Mouse (Mus musculus): Measurements from ENCODE around the gene Hsd11b1.
"Not testable (repeated sequence)": the region's sequence is repeated elsewhere in the genome, so short reads cannot be mapped to it uniquely, and the experiment has no call there.

Gene Hsd11b1

GRCm38 (mm10) chr1:193263955-193264598 lies at the start of gene Hsd11b1:
Gene Hsd11b1 (minus strand): TSS chr1:193264075.
- no peak for DNase-seq (ENCODE audit: low read depth, low spot score)

GRCm38 (mm10) chr1:193311596-193311995 lies 47.7 kb upstream of the Hsd11b1 start:
- DNase-seq (ENCODE audit: low read depth, low spot score), result no peak

GRCm38 (mm10) chr1:193310519-193311085 lies 46.7 kb upstream of the Hsd11b1 start:
- DNase-seq (ENCODE audit: low read depth, low spot score), result no peak

DNA sequence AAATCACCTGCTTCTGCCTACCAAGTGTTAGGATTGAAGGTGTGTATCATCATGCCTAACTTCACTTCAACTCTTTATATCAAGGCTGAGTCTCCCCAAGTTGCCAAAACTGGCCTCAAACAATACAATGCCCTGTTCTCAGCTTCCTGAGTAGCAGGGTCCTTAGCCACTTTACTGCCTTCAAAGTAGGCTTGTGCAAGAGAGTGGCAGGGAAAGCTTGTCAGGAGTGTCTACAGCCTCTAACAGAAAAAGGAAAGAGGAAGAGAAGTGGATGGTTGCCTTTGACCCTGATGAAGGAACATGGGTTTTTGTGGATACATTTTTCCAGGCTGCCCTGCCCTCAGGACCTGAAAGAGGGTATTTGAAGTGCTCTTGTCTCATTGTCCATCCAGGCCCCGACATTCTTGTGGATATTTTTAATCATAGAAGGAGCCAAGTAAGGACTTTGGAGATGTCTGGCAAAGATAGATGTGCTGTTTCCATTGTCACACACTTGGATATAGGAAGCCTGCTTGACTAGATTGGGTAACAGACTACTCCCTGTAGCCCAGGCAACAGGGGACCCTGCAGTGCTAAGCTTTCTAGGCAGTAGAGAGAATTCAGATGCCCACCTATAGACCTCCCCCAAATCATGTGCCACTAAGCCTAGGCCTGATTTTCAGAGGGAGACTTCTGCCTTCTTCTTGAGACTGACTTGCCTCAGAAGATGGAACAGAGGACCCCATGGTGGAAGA lies 46.1 kb upstream of the Hsd11b1 start:
- no peak for DNase-seq (ENCODE audit: low read depth, low spot score)

DNA sequence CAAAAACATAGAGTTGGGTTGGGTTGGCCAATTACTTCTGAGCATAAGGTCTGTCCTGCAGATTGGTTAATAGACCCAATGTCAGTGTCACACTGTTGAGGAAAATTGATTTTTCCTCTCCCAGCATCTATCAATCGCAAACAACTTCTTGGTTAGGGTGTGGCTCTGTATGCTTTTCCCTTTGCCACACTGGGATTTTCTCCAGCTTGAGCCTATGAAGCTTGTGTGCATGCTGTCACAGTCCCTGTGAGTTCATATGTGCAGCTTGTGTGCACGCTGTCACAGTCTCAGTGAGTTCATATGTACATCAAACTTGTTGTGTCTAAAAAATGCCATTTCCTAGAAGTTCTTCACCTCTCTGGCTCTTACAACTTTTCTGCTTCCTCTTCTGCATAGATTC lies 43.0 kb upstream of the Hsd11b1 start:
- no peak for DNase-seq (ENCODE audit: low read depth, low spot score)

DNA sequence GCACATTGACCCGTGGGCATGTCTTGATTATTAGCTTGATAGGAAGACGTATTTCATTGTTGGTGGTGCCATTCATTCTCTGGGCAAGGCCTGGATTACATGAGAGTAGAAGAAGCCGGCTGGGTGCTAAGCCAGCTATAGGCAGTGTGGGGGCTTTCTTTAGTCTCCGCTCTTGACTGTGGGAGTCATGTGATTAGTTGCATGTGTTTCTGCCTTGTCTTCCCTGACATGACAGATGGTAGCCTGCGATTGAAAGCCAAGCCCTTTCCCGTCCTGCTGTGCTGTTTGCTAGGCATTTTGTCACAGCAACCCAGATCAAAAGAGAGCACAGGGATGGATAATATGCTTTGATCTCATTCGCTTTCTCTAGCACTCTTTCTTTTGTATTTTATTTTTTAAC lies 41.5 kb upstream of the Hsd11b1 start:
- DNase-seq (ENCODE audit: low read depth, low spot score), result no peak

- no peak for DNase-seq (ENCODE audit: low read depth, low spot score)
These were observed 39.2 kb upstream of the Hsd11b1 start for GRCm38 (mm10) chr1:193303096-193303495.

DNA sequence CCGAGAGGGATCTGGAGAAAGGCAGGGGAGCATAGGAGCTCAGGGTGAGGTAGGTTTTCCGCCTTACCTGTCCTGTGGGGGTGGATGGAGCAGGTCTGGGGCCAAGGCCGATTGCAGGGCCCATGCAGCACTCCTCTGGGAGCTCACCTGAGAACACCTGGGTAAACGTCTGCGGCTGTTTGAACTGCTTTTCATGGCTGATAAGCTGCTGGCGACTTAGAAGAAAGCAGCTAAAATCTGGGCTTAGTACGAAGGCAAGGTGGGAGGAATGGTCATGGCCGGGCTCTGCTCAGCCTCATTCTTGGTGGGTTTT lies 38.2 kb upstream of the Hsd11b1 start:
- no peak for DNase-seq (ENCODE audit: low read depth, low spot score)

- peak; percentile 49 for DNase-seq (ENCODE audit: low read depth, low spot score)
These were observed 37.6 kb upstream of the Hsd11b1 start for GRCm38 (mm10) chr1:193301216-193302092.

- no peak for DNase-seq (ENCODE audit: low read depth, low spot score)
These were observed 36.1 kb upstream of the Hsd11b1 start for GRCm38 (mm10) chr1:193299995-193300394.

GRCm38 (mm10) chr1:193298141-193298765 lies 34.4 kb upstream of the Hsd11b1 start:
- peak; percentile 78 for DNase-seq (ENCODE audit: low read depth, low spot score)

DNA sequence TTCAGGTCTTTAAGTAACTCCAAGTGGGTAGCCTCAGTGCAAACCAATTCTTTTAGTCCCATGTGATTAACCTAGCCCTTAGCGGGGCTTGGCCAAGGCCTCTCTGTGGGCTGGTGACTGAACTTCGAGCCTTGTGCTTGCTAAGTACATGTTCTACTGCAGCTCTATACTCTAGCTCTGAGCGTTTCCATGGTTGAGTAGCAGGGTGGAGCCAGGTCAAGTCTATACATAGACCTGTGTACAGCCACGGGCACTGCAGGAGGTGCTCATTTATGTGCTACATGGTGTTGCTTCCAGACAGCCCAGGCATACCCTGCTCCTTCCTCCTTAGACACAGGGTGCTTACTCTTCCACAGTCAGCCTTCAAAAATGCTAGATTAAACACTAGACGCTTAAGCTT lies 32.0 kb upstream of the Hsd11b1 start:
- DNase-seq (ENCODE audit: low read depth, low spot score), result no peak

DNA sequence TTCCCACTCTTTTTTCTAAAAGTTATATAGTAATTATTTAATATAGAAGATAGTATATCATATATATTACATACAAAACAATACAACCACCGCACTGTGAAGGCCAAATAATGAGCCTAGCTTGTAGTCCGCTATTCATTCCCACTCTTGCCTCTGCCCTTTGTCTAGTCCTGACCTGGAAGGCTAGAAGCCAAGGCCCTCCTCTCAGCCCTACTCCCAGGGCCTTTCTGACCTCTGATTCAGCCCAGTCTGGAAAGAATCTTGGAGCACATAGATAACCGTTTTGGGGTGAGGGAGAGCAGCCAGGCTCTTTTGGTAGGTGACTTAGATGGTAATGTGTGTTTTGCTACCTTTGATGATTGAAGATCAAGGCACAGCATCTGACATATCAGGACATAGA lies 30.1 kb upstream of the Hsd11b1 start:
- no peak for DNase-seq (ENCODE audit: low read depth, low spot score)

GRCm38 (mm10) chr1:193293039-193293438 lies 29.2 kb upstream of the Hsd11b1 start:
- no peak for DNase-seq (ENCODE audit: low read depth, low spot score)

DNA sequence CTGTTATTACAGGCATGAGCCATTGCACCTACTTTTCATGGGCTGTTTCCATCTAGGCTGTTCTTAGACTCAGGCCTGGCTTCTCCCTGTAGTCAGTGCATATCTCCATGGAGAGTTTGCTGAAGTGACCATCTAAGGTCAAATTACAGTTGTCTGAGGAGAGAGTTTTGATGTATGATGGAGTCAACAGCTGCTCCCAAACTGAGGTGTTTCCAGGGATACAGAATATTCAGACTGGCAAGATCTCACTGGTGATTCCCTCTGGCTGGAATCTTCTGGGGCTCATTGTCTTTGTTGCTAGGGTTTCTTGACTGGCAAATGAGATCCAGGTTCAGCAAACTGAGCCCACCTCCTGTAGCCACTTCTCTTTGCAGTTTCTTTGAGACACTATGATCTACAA lies 26.8 kb upstream of the Hsd11b1 start:
- no peak for DNase-seq (ENCODE audit: low read depth, low spot score)

DNA sequence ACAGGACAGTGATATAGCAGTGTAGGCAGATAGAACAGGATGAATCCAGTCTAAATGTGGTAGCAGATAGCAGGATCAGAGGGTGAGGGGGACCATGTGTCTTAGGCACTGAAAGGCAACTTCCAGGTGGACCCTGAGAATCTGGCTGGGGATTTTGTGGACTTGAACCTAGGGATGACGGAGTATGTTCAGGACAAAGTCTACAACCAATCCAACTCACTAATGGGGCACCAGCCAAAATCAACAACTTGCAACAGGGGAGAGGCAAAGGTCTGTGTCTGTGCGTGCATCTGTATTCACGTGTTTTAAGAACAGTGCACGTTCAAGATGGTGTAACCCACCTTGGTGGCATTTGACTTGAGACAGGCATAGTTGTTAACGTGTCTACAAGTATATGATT lies 26.0 kb upstream of the Hsd11b1 start:
- DNase-seq (ENCODE audit: low read depth, low spot score), result no peak

GRCm38 (mm10) chr1:193289076-193289475 lies 25.2 kb upstream of the Hsd11b1 start:
- no peak for DNase-seq (ENCODE audit: low read depth, low spot score)

GRCm38 (mm10) chr1:193287578-193287977 lies 23.7 kb upstream of the Hsd11b1 start:
- DNase-seq (ENCODE audit: low read depth, low spot score), result no peak

DNA sequence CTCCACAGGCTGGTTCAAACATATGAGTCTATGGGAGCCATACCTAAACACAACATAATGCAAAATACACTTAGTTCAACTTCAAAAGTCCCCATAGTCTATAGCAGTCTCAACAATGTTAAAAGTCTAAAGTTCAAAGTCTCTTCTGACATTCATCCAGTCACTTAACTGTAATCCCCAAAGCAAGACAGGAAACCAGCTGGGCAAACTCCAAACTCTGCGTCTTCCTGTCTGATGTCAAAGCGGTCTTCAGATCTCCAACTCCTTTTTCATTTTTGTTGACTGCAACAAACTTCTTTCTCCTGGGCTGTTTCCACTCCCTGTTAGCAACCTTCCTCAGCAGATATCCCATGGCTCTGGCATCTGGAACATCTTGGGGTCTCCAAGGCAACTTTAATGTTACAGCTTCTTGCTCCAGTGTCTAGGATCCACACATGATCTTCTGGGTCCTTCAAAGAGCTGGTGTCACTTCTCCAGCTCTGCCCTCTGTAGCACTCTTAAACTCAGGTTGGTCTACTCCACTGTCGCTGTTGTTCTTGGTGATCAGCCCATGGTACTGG lies 22.0 kb upstream of the Hsd11b1 start:
- not testable (repeated sequence) for DNase-seq (ENCODE audit: low read depth, low spot score)

DNA sequence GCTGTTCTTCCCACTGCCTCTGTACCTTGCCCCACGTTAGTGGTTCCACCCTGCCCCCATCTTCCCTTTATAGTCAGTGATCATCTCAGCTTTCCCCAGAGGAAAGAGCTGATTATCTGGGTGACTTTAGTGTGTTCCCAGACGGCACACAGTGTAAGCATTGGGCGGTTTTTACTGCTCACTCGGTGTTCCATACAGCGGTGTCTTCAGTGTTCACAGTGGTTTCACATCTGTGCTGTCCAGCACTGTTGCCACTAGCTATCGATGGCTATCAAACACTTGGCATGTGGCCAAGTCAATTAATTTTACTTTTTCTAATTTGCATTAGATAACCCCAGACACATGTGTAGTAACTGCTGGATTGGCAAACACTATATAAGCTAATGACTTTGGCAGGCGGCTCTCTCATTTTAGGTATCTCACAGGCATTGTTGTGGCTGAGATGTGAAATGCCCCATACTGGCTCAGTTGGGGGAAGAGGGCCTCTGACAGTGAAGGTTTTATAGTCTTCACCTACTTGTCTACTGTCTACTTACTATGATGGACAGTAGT lies 20.4 kb upstream of the Hsd11b1 start:
- no peak for DNase-seq (ENCODE audit: low read depth, low spot score)

DNA sequence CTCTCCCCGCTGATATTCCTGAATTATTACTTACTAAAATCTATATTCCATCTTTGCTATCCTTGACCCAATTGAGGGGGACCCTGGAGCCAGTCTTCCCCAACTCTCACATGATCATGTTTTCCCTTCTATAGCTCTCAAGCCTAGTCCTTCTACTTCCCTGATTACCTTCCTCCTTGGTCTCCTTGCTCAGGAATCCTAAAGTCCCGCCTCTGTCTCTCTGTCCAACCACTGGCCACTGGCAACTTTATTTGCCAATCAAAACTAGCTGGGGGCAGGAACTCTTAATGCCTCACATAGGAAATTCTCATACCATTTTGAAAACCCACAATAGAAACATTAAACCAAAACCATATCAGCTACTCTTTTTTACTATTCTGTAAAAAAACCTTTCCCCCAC lies 17.5 kb upstream of the Hsd11b1 start:
- DNase-seq (ENCODE audit: low read depth, low spot score), result no peak
